Mouse (Mus musculus) embryonic facial prominence, embryonic 13.5 days (tissue): ENCODE measurements around the gene Gm49661. TPM values are rescaled to one million over a fixed set of nuclear protein-coding genes. Genes with fewer than 3 reads are reported as not detected.

Experiments used
- ATAC-seq: fragments of 200-750 bp; cut with Nextera tagmentation; 2 replicates; pipeline ENCODE4 v1.8.0; 2017; ENCODE audit warnings: low read depth; ENCODE audit not compliant: insufficient number of reproducible peaks, insufficient read depth, low FRiP score, low TSS enrichment
- H3K27ac ChIP-seq: fragments of 300-500 bp; sonication (generic); 2 replicates; pipeline ENCODE4 v1.5.1; 2015; ENCODE audit warnings: moderate library complexity, mild to moderate bottlenecking, inconsistent platforms
- H3K27me3 ChIP-seq: fragments of 300-500 bp; sonication (generic); 2 replicates; pipeline ENCODE4 v1.6.1; 2015; ENCODE audit warnings: mild to moderate bottlenecking, inconsistent platforms
- H3K36me3 ChIP-seq: fragments of 300-500 bp; sonication (generic); 2 replicates; pipeline ENCODE4 v1.6.1; 2015; ENCODE audit warnings: mild to moderate bottlenecking, inconsistent platforms
- H3K4me1 ChIP-seq: fragments of 300-500 bp; sonication (generic); 2 replicates; pipeline ENCODE4 v1.6.1; 2015; ENCODE audit warnings: inconsistent platforms
- H3K4me2 ChIP-seq: fragments of 300-500 bp; sonication (generic); 2 replicates; pipeline ENCODE4 v1.6.1; 2015; ENCODE audit warnings: moderate library complexity, mild to moderate bottlenecking, inconsistent platforms
- H3K4me3 ChIP-seq: fragments of 300-500 bp; sonication (generic); 2 replicates; pipeline ENCODE4 v1.5.1; 2015; ENCODE audit warnings: mild to moderate bottlenecking, inconsistent platforms
- H3K9ac ChIP-seq: fragments of 300-500 bp; sonication (generic); 2 replicates; pipeline ENCODE4 v1.6.1; 2015; ENCODE audit warnings: mild to moderate bottlenecking, inconsistent platforms
- H3K9me3 ChIP-seq: fragments of 300-500 bp; sonication (generic); 2 replicates; pipeline ENCODE4 v1.6.1; 2016; ENCODE audit warnings: inconsistent platforms
- WGBS: fragments of 180-500 bp; shearing (Covaris S2); methylation state at CpG from one replicate; pipeline ENCODE4 v1.1.7; 2015; ENCODE audit warnings: mixed read lengths; 5-methylcytosine and 5-hydroxymethylcytosine counted together
- microRNA-seq: library from miRNA; unstranded; fragments of <30 nt; microRNA quantifications from one replicate; pipeline ENCODE4, GENCODE M21; 2016
- polyA plus RNA-seq: library from polyadenylated mRNA; unstranded; fragments of >200 nt; fragmentation: Nextera tagmentation; extraction: Ambion mirVana; gene quantifications from 2 replicates; pipeline ENCODE4 v1.2.1, GENCODE M21; 2015

The Gm49661 gene
- polyA plus RNA-seq, 1 experiment from 2014 or later: not detected

- Histone ChIP-seq H3K9me3 (no peaks in the 10 kb centered on the region), H3K9ac (no peak overlapping the region), H3K27ac (no peak overlapping the region), H3K4me1 (no peaks in the 10 kb centered on the region), H3K4me2 (no peak overlapping the region), H3K36me3 (no peaks in the 10 kb centered on the region), H3K27me3 (peaks cover 51% of the 10 kb centered on the region), H3K4me3 (no peak overlapping the region)
- no peak for ATAC-seq
- 93% methylated on average over 15 of the region's 15 CpGs for WGBS
Observed at GRCm38 (mm10) chr8:84918646-84919045, 50.6 kb downstream of the Gm49661 start.

GRCm38 (mm10) chr8:84917781-84918180 lies 51.5 kb downstream of the Gm49661 start:
- 37% methylated on average over 20 of the region's 20 CpGs for whole genome bisulfite sequencing
- Histone ChIP-seq H3K27ac (no peak overlapping the region), H3K4me1 (peaks cover 6% of the 10 kb centered on the region), H3K4me3 (no peak overlapping the region), H3K27me3 (peaks cover 59% of the 10 kb centered on the region), H3K36me3 (no peaks in the 10 kb centered on the region), H3K9ac (no peak overlapping the region), H3K4me2 (no peak overlapping the region), H3K9me3 (no peaks in the 10 kb centered on the region)
- no peak for ATAC-seq

Small RNA genes within 50 kb of the gene (microRNA-seq; reads per million reads assigned to microRNA genes)
- gene Gm24197: not detected

Other genes starting within 250 kb of the Gm49661 start
- gene G430095P16Rik, start 246.4 kb downstream of the Gm49661 start, polyA plus RNA-seq: 6.1 and 6.2 TPM in 2 replicates
- gene Nfix, start 169.1 kb downstream of the Gm49661 start, polyA plus RNA-seq: 37.0 and 42.9 TPM in 2 replicates
- gene Dand5, start 146.6 kb downstream of the Gm49661 start, polyA plus RNA-seq: 7.0 TPM in 2 replicates
- 45.6 and 48.2 TPM in 2 replicates for gene Gadd45gip1, start 137.9 kb downstream of the Gm49661 start, polyA plus RNA-seq
- gene Rad23a, start 128.8 kb downstream of the Gm49661 start, polyA plus RNA-seq: 97.1 and 100 TPM in 2 replicates
- 959 and 1,012 TPM in 2 replicates for gene Calr, start 122.5 kb downstream of the Gm49661 start, polyA plus RNA-seq
- gene Farsa, start 112.4 kb downstream of the Gm49661 start, polyA plus RNA-seq: 105 and 108 TPM in 2 replicates
- 101 and 111 TPM in 2 replicates for gene Syce2, start 97.3 kb downstream of the Gm49661 start, polyA plus RNA-seq
- 39.1 and 40.6 TPM in 2 replicates for gene Gcdh, start 75.5 kb downstream of the Gm49661 start, polyA plus RNA-seq
- gene Klf1, start 67.5 kb downstream of the Gm49661 start, polyA plus RNA-seq: 1.8 and 5.6 TPM in 2 replicates
- gene Dnase2a, start 60.9 kb downstream of the Gm49661 start, polyA plus RNA-seq: 15.9 and 22.7 TPM in 2 replicates
- gene Mast1, start 32.1 kb downstream of the Gm49661 start, polyA plus RNA-seq: 1.4 and 1.6 TPM in 2 replicates
- gene Rtbdn, start 22.4 kb downstream of the Gm49661 start, polyA plus RNA-seq: 0.36 and 0.39 TPM in 2 replicates
- 888 and 1,010 TPM in 2 replicates for gene Prdx2, start 154 bp upstream of the Gm49661 start, polyA plus RNA-seq
- 93.2 and 94.5 TPM in 2 replicates for gene Rnaseh2a, start 334 bp upstream of the Gm49661 start, polyA plus RNA-seq
- 10.4 and 11.2 TPM in 2 replicates for gene Junb, start 9.3 kb upstream of the Gm49661 start, polyA plus RNA-seq
- 23.2 and 24.7 TPM in 2 replicates for gene Hook2, start 21.2 kb upstream of the Gm49661 start, polyA plus RNA-seq
- 0.14 TPM in 1 of 2 replicates, not detected in the other for gene Best2, start 45.1 kb upstream of the Gm49661 start, polyA plus RNA-seq
- 126 and 139 TPM in 2 replicates for gene Asna1, start 55.8 kb upstream of the Gm49661 start, polyA plus RNA-seq
- gene Trir, start 57.4 kb upstream of the Gm49661 start, polyA plus RNA-seq: 133 and 146 TPM in 2 replicates
- 30.1 and 43.4 TPM in 2 replicates for gene Tnpo2, start 67.5 kb upstream of the Gm49661 start, polyA plus RNA-seq
- 36.7 and 38.2 TPM in 2 replicates for gene Fbxw9, start 90.6 kb upstream of the Gm49661 start, polyA plus RNA-seq
- 1.1 and 1.4 TPM in 2 replicates for gene Gm5741, start 98.5 kb upstream of the Gm49661 start, polyA plus RNA-seq
- 55.1 and 70.7 TPM in 2 replicates for gene Dhps, start 102.3 kb upstream of the Gm49661 start, polyA plus RNA-seq
- gene Wdr83os, start 111.3 kb upstream of the Gm49661 start, polyA plus RNA-seq: 129 and 130 TPM in 2 replicates
- gene Wdr83, start 111.9 kb upstream of the Gm49661 start, polyA plus RNA-seq: 45.2 and 46.2 TPM in 2 replicates
- 29.1 and 29.6 TPM in 2 replicates for gene Man2b1, start 113.8 kb upstream of the Gm49661 start, polyA plus RNA-seq
- 2.9 and 3.1 TPM in 2 replicates for gene Zfp791, start 153.7 kb upstream of the Gm49661 start, polyA plus RNA-seq
- not detected in 2 replicates for gene Cks1brt, start 182.5 kb upstream of the Gm49661 start, polyA plus RNA-seq